8 mouse cellular contexts compared by ENCODE assay signal in genomic region chr4:105157276-105158168, GRCm38 (mm10). TPM values are rescaled to one million over a fixed set of nuclear protein-coding genes. Genes with fewer than 3 reads are reported as not detected.
DNase-seq lines count a peak whose midpoint lies in the region.

Gene Plpp3 (plus strand): TSS chr4:105157347.

- H3K4me1 ChIP-seq in megakaryocyte, embryonic 14.5 days: peaks cover 36% of the 10 kb centered on the region

- H3K4me3 ChIP-seq in megakaryocyte, embryonic 14.5 days (replicated peaks): peak within 1 kb of the TSS; percentile 99

- H3K36me3 ChIP-seq in megakaryocyte, embryonic 14.5 days (replicated peaks; ENCODE audit: low read length): peaks cover 25% of the 10 kb centered on the region

- intact Hi-C loops in gastrocnemius, postnatal 14 days (cut with DNase I; ENCODE audit: low total_unique reads): loop anchor here (5.0 to 10.0 kb wide), 2 partner anchors 70 to 757 kb away; no protein-coding TSS in a partner anchor
- intact Hi-C loops in left cerebral cortex, postnatal 10 days (cut with DNase I): loop anchor here (5.0 to 10.0 kb wide), 5 partner anchors 45 to 990 kb away; no protein-coding TSS in a partner anchor

- peak; percentile 89 to 90 for DNase-seq in adrenal gland, adult 18-20 months (ENCODE audit: low spot score in 2 of 2)
- peak; percentile 92 for DNase-seq in embryo, embryonic 10 days (ENCODE audit: low spot score)
- DNase-seq in gastrocnemius, postnatal 14 days: peak; percentile 85
- peak; percentile 3 for DNase-seq in induced T-regulatory cell, adult 2 months (ENCODE audit: low read depth)
- peak; percentile 78 to 84 for DNase-seq in left cerebral cortex, postnatal 10 days (ENCODE audit: extremely low spot score in 1 of 2, low spot score in 2 of 2)
- peak; percentile 81 for DNase-seq in right cerebral cortex, postnatal 25 days
- DNase-seq in urinary bladder, postnatal 4 days (ENCODE audit: low spot score in 2 of 2): peak; percentile 82 to 86

- no peaks in the 10 kb centered on the region for H3K9me3 ChIP-seq in megakaryocyte, embryonic 14.5 days

- H3K27me3 ChIP-seq in megakaryocyte, embryonic 14.5 days (replicated peaks): peaks cover 8% of the 10 kb centered on the region

RNA-seq across cellular contexts. Expression of gene Plpp3, which starts in this region (rescaled TPM):
- 100 to 1,000 TPM; 234 to 351 TPM for total RNA-seq in adrenal gland, adult 18-20 months (2021)
- 10 to 100 TPM; 62.1 to 63.0 TPM for total RNA-seq in gastrocnemius, postnatal 14 days (2021)
- 100 to 1,000 TPM; 110 to 114 TPM for total RNA-seq in left cerebral cortex, postnatal 10 days (2021)
- 4.2 and 6.9 TPM in 2 replicates for polyA plus RNA-seq in megakaryocyte, embryonic 14.5 days (2012; ENCODE audit: insufficient read depth, low replicate concordance)

Comparison
In these comparisons a context has a peak if more than half of its experiments do, and no peak if none do; other contexts are left out.
1. Peak in every context shown above with its lines: DNase-seq and H3K4me3 ChIP-seq.
2. DNase-seq: peak in every context shown above with its lines; median percentile 92 in embryo, embryonic 10 days; 90 in adrenal gland, adult 18-20 months; 85 in gastrocnemius, postnatal 14 days; 84 in urinary bladder, postnatal 4 days; 81 in left cerebral cortex, postnatal 10 days; 81 in right cerebral cortex, postnatal 25 days; 3 in induced T-regulatory cell, adult 2 months.